In genomic region chr2:18690055-18690691, GRCm38 (mm10) we compare ENCODE assay signal across 1 mouse cellular context.
A peak's percentile ranks its signal among the peaks of the same experiment; 100 is the strongest.
TF ChIP-seq lines count a peak whose summit lies in the region.

No protein-coding gene starts in this region.

TF ChIP-seq in CH12.LX, 34 proteins besides CTCF, POLR2A, EP300 and RAD21:
- no peak for TF ChIP-seq KAT2A (IDR thresholded peaks at IDR 0.05; ENCODE audit: insufficient replicate concordance, low read length)
- no peak for TF ChIP-seq TBP (conservative IDR thresholded peaks at IDR 0.05; ENCODE audit: low read depth, low read length)
- TF ChIP-seq UBTF (IDR thresholded peaks at IDR 0.05; ENCODE audit: low read depth, low read length): no peak
- TF ChIP-seq MXI1 (IDR thresholded peaks at IDR 0.05; ENCODE audit: low read depth, low read length): 0 out of 2 replicates have a peak, but pooled peaks have one; percentile 26
